Mouse (Mus musculus): Measurements from ENCODE around the gene Ric1. TPM values are rescaled to one million over a fixed set of nuclear protein-coding genes. Genes with fewer than 3 reads are reported as not detected.
"Not testable (repeated sequence)": the region's sequence is repeated elsewhere in the genome, so short reads cannot be mapped to it uniquely, and the experiment has no call there.

Ric1 gene
- total and polyA plus RNA-seq, 2 experiments from 2014 or later: 13.8 to 37.4 TPM

DNA sequence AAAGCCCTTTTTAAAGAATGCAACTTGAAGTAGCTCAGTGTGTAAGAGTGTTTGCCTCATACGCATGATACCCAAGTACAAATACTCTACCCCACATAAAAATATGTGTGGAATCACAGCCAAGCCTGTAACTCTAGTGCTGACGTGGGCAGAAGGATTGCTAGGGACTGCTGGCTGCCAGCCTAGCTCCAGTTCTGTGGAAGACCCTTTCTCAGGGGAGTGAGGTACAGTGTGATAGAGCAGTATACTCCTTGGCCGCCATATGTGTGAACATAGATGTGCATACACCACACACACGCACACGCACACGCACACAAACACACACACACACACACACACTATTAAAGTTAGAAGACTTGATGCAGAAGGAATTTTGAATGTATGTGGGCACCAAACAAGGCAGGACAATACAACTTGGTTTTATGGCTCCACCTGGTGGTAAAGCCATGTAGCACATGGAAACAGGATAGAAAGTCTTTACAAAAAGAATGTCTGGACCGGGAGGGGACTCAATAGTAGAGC lies 41.2 kb downstream of the Ric1 start:
- Histone ChIP-seq H3K9me3 (ENCODE audit: low read length) (no peaks in the 10 kb centered on the region), H3K27me3 (ENCODE audit: insufficient read depth, low read length) (no peaks in the 10 kb centered on the region), H3K4me2 (ENCODE audit: low read depth, low read length, poor library complexity, severe bottlenecking) (no peak overlapping the region), H3K4me1 (ENCODE audit: insufficient read depth, low read length) (no peaks in the 10 kb centered on the region), H3K4me3 (ENCODE audit: low read depth, low read length) (no peak overlapping the region), H3K36me3 (ENCODE audit: insufficient read depth, low read length) (no peaks in the 10 kb centered on the region), H3K27ac (ENCODE audit: low read depth, low read length) (no peak overlapping the region), H3K9ac (replicated peaks; ENCODE audit: low read length, poor library complexity, severe bottlenecking) (no peak overlapping the region)
- DNase-seq (ENCODE audit: low spot score) (peak; percentile 74), ATAC-seq (ENCODE audit: low FRiP score) (0 out of 2 replicates have a peak, but pooled peaks have one; percentile 23)
- 67% methylated on average over 7 of the region's 7 CpGs for WGBS
- peak; percentile 88 for TF ChIP-seq CTCF (IDR thresholded peaks at IDR 0.05)

DNA sequence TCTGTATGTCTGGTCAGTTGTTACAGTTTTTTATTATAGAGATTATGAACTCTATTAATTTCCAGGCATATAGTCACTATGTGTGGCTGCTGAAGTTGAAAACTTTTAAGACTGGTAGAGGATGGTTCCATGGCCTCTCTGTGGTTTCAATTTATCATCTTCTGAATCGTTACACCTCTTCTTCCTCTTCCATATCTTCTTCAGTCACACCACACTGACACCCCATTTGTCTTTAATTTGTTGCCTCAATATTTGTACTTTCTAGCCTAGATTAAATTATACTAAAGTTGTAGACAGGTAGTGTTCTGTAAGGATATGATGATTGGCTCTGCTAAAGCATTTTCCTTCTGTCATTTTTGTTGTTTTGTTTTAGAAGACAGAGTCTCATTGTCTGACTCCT lies 44.4 kb downstream of the Ric1 start:
- TF ChIP-seq CTCF (IDR thresholded peaks at IDR 0.05): no peak
- H3K27ac ChIP-seq (ENCODE audit: low read depth, low read length): no peak overlapping the region
- H3K4me3 ChIP-seq (ENCODE audit: low read depth, low read length): no peak overlapping the region
- WGBS: 92% methylated on average over 1 of the region's 1 CpGs
- ATAC-seq (ENCODE audit: low FRiP score): no peak
- DNase-seq (ENCODE audit: low spot score): no peak
- H3K36me3 ChIP-seq (ENCODE audit: insufficient read depth, low read length): peaks cover 8% of the 10 kb centered on the region
- no peaks in the 10 kb centered on the region for H3K27me3 ChIP-seq (ENCODE audit: insufficient read depth, low read length)
- H3K9me3 ChIP-seq (ENCODE audit: low read length): no peaks in the 10 kb centered on the region
- no peaks in the 10 kb centered on the region for H3K4me1 ChIP-seq (ENCODE audit: insufficient read depth, low read length)
- no peak overlapping the region for H3K9ac ChIP-seq (replicated peaks; ENCODE audit: low read length, poor library complexity, severe bottlenecking)
- no peak overlapping the region for H3K4me2 ChIP-seq (ENCODE audit: low read depth, low read length, poor library complexity, severe bottlenecking)

DNA sequence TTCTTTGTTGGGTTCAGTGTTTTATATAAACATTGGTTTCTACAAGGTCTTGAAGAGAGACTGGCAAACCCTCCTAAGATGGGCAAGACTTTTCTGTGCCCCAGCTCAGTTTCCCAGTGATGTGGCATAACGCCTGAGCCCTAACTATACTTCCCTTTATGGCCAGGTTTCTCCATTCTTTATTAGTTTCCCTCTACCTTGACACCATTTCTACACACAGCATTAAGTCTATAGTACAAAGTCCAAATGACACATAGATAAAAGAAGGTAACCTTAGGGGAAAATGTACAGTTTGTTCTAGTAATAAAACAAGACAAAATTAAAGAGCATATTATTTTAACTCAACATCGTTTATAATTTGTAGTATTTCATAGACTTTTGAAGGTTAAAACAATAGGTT lies 60.4 kb downstream of the Ric1 start:
- DNase-seq (ENCODE audit: low spot score) (no peak), ATAC-seq (ENCODE audit: low FRiP score) (no peak)
- Histone ChIP-seq H3K4me3 (ENCODE audit: low read depth, low read length) (no peak overlapping the region), H3K27me3 (ENCODE audit: insufficient read depth, low read length) (no peaks in the 10 kb centered on the region), H3K27ac (ENCODE audit: low read depth, low read length) (no peak overlapping the region), H3K4me2 (ENCODE audit: low read depth, low read length, poor library complexity, severe bottlenecking) (no peak overlapping the region), H3K9ac (replicated peaks; ENCODE audit: low read length, poor library complexity, severe bottlenecking) (no peak overlapping the region), H3K4me1 (ENCODE audit: insufficient read depth, low read length) (no peaks in the 10 kb centered on the region), H3K36me3 (ENCODE audit: insufficient read depth, low read length) (peaks cover 27% of the 10 kb centered on the region; the same call in 1 of the 2 replicates), H3K9me3 (ENCODE audit: low read length) (no peaks in the 10 kb centered on the region)
- 97% methylated on average over 2 of the region's 2 CpGs for WGBS
- TF ChIP-seq CTCF (IDR thresholded peaks at IDR 0.05): no peak

DNA sequence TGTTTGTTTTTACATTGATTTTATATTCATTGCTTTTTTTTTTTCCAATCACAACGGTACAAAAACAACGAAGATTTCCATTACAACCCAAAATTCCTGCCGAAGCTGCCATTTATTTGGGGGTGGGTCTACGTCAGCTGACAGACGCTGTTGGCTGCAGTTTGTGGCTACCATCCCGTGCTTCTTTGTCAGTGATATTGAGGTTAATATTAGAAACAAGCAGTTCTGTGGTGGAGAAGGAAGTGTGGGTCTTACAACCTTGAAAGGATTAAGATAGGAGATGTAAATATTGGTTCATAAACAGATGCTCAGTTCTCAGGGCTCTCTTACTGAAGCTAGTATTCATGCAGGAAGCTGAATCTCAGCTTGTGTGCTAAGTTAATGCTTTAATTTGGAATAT lies 61.7 kb downstream of the Ric1 start:
- Histone ChIP-seq H3K4me3 (ENCODE audit: low read depth, low read length) (no peak overlapping the region), H3K9me3 (ENCODE audit: low read length) (no peaks in the 10 kb centered on the region), H3K4me2 (ENCODE audit: low read depth, low read length, poor library complexity, severe bottlenecking) (no peak overlapping the region), H3K36me3 (ENCODE audit: insufficient read depth, low read length) (peaks cover 31% of the 10 kb centered on the region), H3K27ac (ENCODE audit: low read depth, low read length) (no peak overlapping the region), H3K4me1 (ENCODE audit: insufficient read depth, low read length) (no peaks in the 10 kb centered on the region), H3K27me3 (ENCODE audit: insufficient read depth, low read length) (no peaks in the 10 kb centered on the region), H3K9ac (replicated peaks; ENCODE audit: low read length, poor library complexity, severe bottlenecking) (no peak overlapping the region)
- no peak for TF ChIP-seq CTCF (IDR thresholded peaks at IDR 0.05)
- DNase-seq (ENCODE audit: low spot score): no peak
- no peak for ATAC-seq (ENCODE audit: low FRiP score)
- 89% methylated on average over 6 of the region's 6 CpGs for WGBS

DNA sequence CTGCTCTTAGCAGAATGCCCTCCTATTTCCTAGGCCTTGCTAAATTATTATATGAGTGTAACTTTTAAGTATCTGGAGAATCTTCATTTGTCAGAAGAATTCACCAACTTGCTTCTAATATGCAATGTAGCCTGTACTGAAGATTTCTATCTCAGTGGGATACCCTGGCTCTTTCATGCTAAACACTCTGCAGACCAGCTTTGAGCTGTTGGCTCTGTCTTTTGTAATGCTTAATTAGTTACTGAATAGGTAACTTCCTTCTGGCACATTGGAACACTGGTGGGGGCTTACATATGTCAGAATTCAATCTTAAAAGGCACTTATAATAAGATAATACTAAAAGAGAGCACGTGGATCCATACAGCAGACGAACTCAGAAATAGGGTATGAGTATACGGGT lies 71.7 kb downstream of the Ric1 start:
- DNase-seq (ENCODE audit: low spot score); H3K4me3 ChIP-seq (ENCODE audit: low read depth, low read length); H3K4me2 ChIP-seq (ENCODE audit: low read depth, low read length, poor library complexity, severe bottlenecking); H3K4me1 ChIP-seq (ENCODE audit: insufficient read depth, low read length); H3K9me3 ChIP-seq (ENCODE audit: low read length); H3K27ac ChIP-seq (ENCODE audit: low read depth, low read length); ATAC-seq (ENCODE audit: low FRiP score); H3K9ac ChIP-seq (replicated peaks; ENCODE audit: low read length, poor library complexity, severe bottlenecking); H3K27me3 ChIP-seq (ENCODE audit: insufficient read depth, low read length): not testable (repeated sequence)
- peaks cover 20% of the 10 kb centered on the region for H3K36me3 ChIP-seq (ENCODE audit: insufficient read depth, low read length)
- 44% methylated on average over 3 of the region's 3 CpGs for WGBS

DNA sequence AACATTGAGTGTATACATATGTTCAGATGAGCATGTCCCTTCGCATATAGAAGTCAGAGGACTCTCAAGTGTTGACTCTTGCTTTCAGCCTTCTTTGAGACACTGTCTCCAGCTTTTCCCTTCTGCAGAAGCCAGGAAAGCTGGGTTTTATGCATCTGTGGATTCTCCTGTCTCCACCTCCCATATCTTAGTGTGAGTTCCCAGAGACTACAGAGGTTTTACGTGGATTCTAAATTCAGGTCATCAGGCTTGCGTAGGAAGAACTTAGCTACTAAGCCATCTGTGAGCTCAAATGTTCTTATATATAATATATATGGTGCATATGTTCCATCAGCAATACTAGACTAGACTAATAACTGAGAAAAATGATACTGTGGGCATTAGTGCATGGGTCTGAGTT lies 74.2 kb downstream of the Ric1 start:
- no peak overlapping the region for H3K4me3 ChIP-seq (ENCODE audit: low read depth, low read length)
- TF ChIP-seq CTCF (IDR thresholded peaks at IDR 0.05): no peak
- H3K27ac ChIP-seq (ENCODE audit: low read depth, low read length): no peak overlapping the region
- ATAC-seq (ENCODE audit: low FRiP score) (no peak), DNase-seq (ENCODE audit: low spot score) (no peak)
- 96% methylated on average over 3 of the region's 3 CpGs for WGBS
- H3K4me2 ChIP-seq (ENCODE audit: low read depth, low read length, poor library complexity, severe bottlenecking): no peak overlapping the region
- no peak overlapping the region for H3K9ac ChIP-seq (replicated peaks; ENCODE audit: low read length, poor library complexity, severe bottlenecking)
- H3K27me3 ChIP-seq (ENCODE audit: insufficient read depth, low read length): no peaks in the 10 kb centered on the region
- H3K4me1 ChIP-seq (ENCODE audit: insufficient read depth, low read length): no peaks in the 10 kb centered on the region
- H3K9me3 ChIP-seq (ENCODE audit: low read length): no peaks in the 10 kb centered on the region
- peaks cover 27% of the 10 kb centered on the region for H3K36me3 ChIP-seq (ENCODE audit: insufficient read depth, low read length)
